Mouse (Mus musculus) cerebellum, adult 2 months (tissue): ENCODE data around the gene Rapgef2. TPM values are rescaled to one million over a fixed set of nuclear protein-coding genes. Genes with fewer than 3 reads are reported as not detected.

Experiments used
- DNase-seq, 2 experiments: peaks; one replicate each; pipeline ENCODE4 v3.0.0; 2021
- H3K27ac ChIP-seq: fragments of 200-500 bp; 2 replicates; pipeline ENCODE4 v1.5.1; 2012; ENCODE audit warnings: low read length, control low read depth, inconsistent platforms; ENCODE audit not compliant: insufficient read depth
- H3K27me3 ChIP-seq: fragments of 200-500 bp; 2 replicates; pipeline ENCODE4 v1.6.1; 2012; ENCODE audit warnings: inconsistent platforms, mild to moderate bottlenecking, low read length, moderate library complexity; ENCODE audit not compliant: control insufficient read depth, insufficient read depth
- H3K4me1 ChIP-seq: fragments of 200-500 bp; 2 replicates; pipeline ENCODE4 v1.6.1; 2011; ENCODE audit warnings: low read length; ENCODE audit not compliant: control insufficient read depth, insufficient read depth
- H3K4me3 ChIP-seq: fragments of 200-500 bp; replicated peaks from 2 replicates; pipeline ENCODE3; 2011; ENCODE audit warnings: mild to moderate bottlenecking, low read depth, low read length, control low read depth; ENCODE audit not compliant: insufficient read depth
- CTCF ChIP-seq: fragments of 200-500 bp; IDR thresholded peaks from 2 replicates; pipeline ENCODE4 v1.5.1; 2011; ENCODE audit warnings: low read depth, mild to moderate bottlenecking, control low read depth, low read length, moderate library complexity, borderline replicate concordance; ENCODE audit not compliant: insufficient read depth
- POLR2A ChIP-seq: fragments of 200-500 bp; IDR thresholded peaks from 2 replicates; pipeline ENCODE4 v1.6.1; 2011; ENCODE audit warnings: low read length, control low read depth, borderline replicate concordance; ENCODE audit not compliant: insufficient read depth
- WGBS: fragments of 180-500 bp; shearing (Covaris S2); methylation state at CpG from one replicate; pipeline ENCODE4 v1.1.7; 2018; 5-methylcytosine and 5-hydroxymethylcytosine counted together
- polyA plus RNA-seq: library from polyadenylated mRNA; depleted of rRNA; stranded (reverse); fragments of >200 nt; gene quantifications from 2 replicates; pipeline ENCODE4 v1.2.3, GENCODE M21; 2012

Rapgef2 gene
- polyA plus RNA-seq, 1 experiment: 30.5 TPM

- no peaks in the 10 kb centered on the region for H3K4me1 ChIP-seq
- no peak for TF ChIP-seq POLR2A
- 41% methylated on average over 5 of the region's 5 CpGs for WGBS
- no peak for DNase-seq
- H3K4me3 ChIP-seq: no peak overlapping the region
- H3K27me3 ChIP-seq: no peaks in the 10 kb centered on the region
- no peak overlapping the region for H3K27ac ChIP-seq
Measured at GRCm38 (mm10) chr3:79088461-79088860, 197.9 kb downstream of the Rapgef2 start.

- no peak for DNase-seq
- H3K4me1 ChIP-seq: no peaks in the 10 kb centered on the region
- H3K27ac ChIP-seq: no peak overlapping the region
- no peak for TF ChIP-seq CTCF
- 90% methylated on average over 4 of the region's 4 CpGs for WGBS
- H3K4me3 ChIP-seq: no peak overlapping the region
- no peaks in the 10 kb centered on the region for H3K27me3 ChIP-seq
Measured at GRCm38 (mm10) chr3:79086282-79086681, 200.0 kb downstream of the Rapgef2 start.

- H3K27me3 ChIP-seq: no peaks in the 10 kb centered on the region
- H3K27ac ChIP-seq: no peak overlapping the region
- no peaks in the 10 kb centered on the region for H3K4me1 ChIP-seq
- TF ChIP-seq POLR2A (no peak), CTCF (no peak)
- 95% methylated on average over 3 of the region's 3 CpGs for WGBS
- no peak for DNase-seq
- H3K4me3 ChIP-seq: no peak overlapping the region
Measured at GRCm38 (mm10) chr3:79083881-79084280, 202.4 kb downstream of the Rapgef2 start.

- no peak for DNase-seq
- no peak for TF ChIP-seq CTCF
- TF ChIP-seq POLR2A: no peak
- H3K27me3 ChIP-seq: no peaks in the 10 kb centered on the region
- H3K4me1 ChIP-seq: no peaks in the 10 kb centered on the region
- no peak overlapping the region for H3K27ac ChIP-seq
- 93% methylated on average over 10 of the region's 10 CpGs for WGBS
- H3K4me3 ChIP-seq: no peak overlapping the region
Measured at GRCm38 (mm10) chr3:79083030-79083429, 203.3 kb downstream of the Rapgef2 start.

- Histone ChIP-seq H3K27me3 (no peaks in the 10 kb centered on the region), H3K27ac (no peak overlapping the region), H3K4me3 (no peak overlapping the region), H3K4me1 (no peaks in the 10 kb centered on the region)
- DNase-seq: no peak
- WGBS: 75% methylated on average over 3 of the region's 3 CpGs
- TF ChIP-seq CTCF (no peak), POLR2A (no peak)
Measured at GRCm38 (mm10) chr3:79079076-79079475, 207.2 kb downstream of the Rapgef2 start.

GRCm38 (mm10) chr3:79074970-79075369 lies 211.3 kb downstream of the Rapgef2 start:
- WGBS: 83% methylated on average over 3 of the region's 3 CpGs
- peaks cover 7% of the 10 kb centered on the region; the same call in 1 of the 2 replicates for H3K4me1 ChIP-seq
- no peaks in the 10 kb centered on the region for H3K27me3 ChIP-seq
- no peak overlapping the region for H3K27ac ChIP-seq
- TF ChIP-seq CTCF (no peak), POLR2A (no peak)
- H3K4me3 ChIP-seq: no peak overlapping the region
- DNase-seq: no peak

GRCm38 (mm10) chr3:79073541-79074244 lies 212.6 kb downstream of the Rapgef2 start:
- peaks cover 9% of the 10 kb centered on the region; the same call in 1 of the 2 replicates for H3K4me1 ChIP-seq
- no peak for TF ChIP-seq CTCF
- no peak for TF ChIP-seq POLR2A
- H3K4me3 ChIP-seq: no peak overlapping the region
- H3K27me3 ChIP-seq: no peaks in the 10 kb centered on the region
- DNase-seq: no peak
- WGBS: 92% methylated on average over 13 of the region's 13 CpGs
- H3K27ac ChIP-seq: no peak overlapping the region

- no peak for DNase-seq
Measured at GRCm38 (mm10) chr3:79071561-79071960, 214.8 kb downstream of the Rapgef2 start.

More at GRCm38 (mm10) chr3:79071561-79071960, 214.8 kb downstream of the Rapgef2 start:
- Histone ChIP-seq H3K4me1 (peaks cover 9% of the 10 kb centered on the region; the same call in 1 of the 2 replicates), H3K4me3 (no peak overlapping the region), H3K27me3 (no peaks in the 10 kb centered on the region), H3K27ac (no peak overlapping the region)
- TF ChIP-seq POLR2A (no peak), CTCF (no peak)
- 91% methylated on average over 5 of the region's 7 CpGs for WGBS
